Mouse (Mus musculus) erythroblast, embryonic 14.5 days (primary cell): Measurements from ENCODE around the gene Gdpd5.
"Not testable (repeated sequence)": the region's sequence is repeated elsewhere in the genome, so short reads cannot be mapped to it uniquely, and the experiment has no call there.

Experiments
- GATA1 ChIP-seq: IDR thresholded peaks from 2 replicates; pipeline ENCODE4 v1.6.1; 2012; ENCODE audit warnings: low read length, inconsistent platforms, mixed read lengths
- TAL1 ChIP-seq: IDR thresholded peaks from 3 replicates; pipeline ENCODE4 v1.6.1; 2012; ENCODE audit warnings: low read length, inconsistent platforms, mixed read lengths

DNA sequence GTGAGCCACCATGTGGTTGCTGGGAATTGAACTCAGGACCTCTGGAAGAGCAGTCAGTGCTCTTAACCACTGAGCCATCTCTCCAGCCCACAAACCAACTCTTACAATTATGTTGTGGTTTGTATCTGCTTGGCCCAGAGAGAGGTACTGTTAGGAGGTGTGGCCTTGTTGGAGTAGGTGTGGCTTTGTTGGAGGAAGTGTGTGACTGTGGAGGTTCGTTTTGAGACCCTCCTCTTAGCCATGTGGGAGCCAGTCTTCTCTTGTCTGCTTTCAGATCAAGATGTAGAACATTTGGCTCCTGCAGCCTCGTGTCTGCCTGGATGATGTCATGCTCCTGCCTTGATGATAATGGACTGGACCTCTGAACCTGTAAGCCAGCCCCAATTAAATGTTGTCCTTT, 127.0 kb downstream of the Gdpd5 start:
- TF ChIP-seq TAL1, GATA1: not testable (repeated sequence)
